Mouse (Mus musculus) forebrain, embryonic 13.5 days (tissue): ENCODE results near the gene Pip4p1. TPM values are rescaled to one million over a fixed set of nuclear protein-coding genes. Genes with fewer than 3 reads are reported as not detected.

Experiments used
- polyA plus RNA-seq: library from polyadenylated mRNA; unstranded; fragments of >200 nt; fragmentation: Nextera tagmentation; extraction: Ambion mirVana; gene quantifications from 2 replicates; pipeline ENCODE4 v1.2.1, GENCODE M21; 2015

The Pip4p1 gene
- polyA plus RNA-seq, 1 experiment from 2014 or later = 73.7 TPM

Other genes starting within 250 kb of the Pip4p1 start
- gene Olfr747, start 237.7 kb downstream of the Pip4p1 start, polyA plus RNA-seq = not detected in 2 replicates
- not detected in 2 replicates for gene Olfr748, start 223.5 kb downstream of the Pip4p1 start, polyA plus RNA-seq
- not detected in 2 replicates for gene Olfr749, start 185.8 kb downstream of the Pip4p1 start, polyA plus RNA-seq
- gene Ttc5, start 145.3 kb downstream of the Pip4p1 start, polyA plus RNA-seq = 128 and 130 TPM in 2 replicates
- gene Ccnb1ip1, start 123.1 kb downstream of the Pip4p1 start, polyA plus RNA-seq = not detected in 2 replicates
- 65.0 and 67.2 TPM in 2 replicates for gene Parp2, start 123.0 kb downstream of the Pip4p1 start, polyA plus RNA-seq
- 1.9 and 3.5 TPM in 2 replicates for gene Tep1, start 60.3 kb downstream of the Pip4p1 start, polyA plus RNA-seq
- 0.12 and 0.29 TPM in 2 replicates for gene Klhl33, start 33.3 kb downstream of the Pip4p1 start, polyA plus RNA-seq
- 150 and 164 TPM in 2 replicates for gene Osgep, start 6.0 kb downstream of the Pip4p1 start, polyA plus RNA-seq
- gene Apex1, start 5.9 kb downstream of the Pip4p1 start, polyA plus RNA-seq = 355 and 364 TPM in 2 replicates
- 33.2 and 35.4 TPM in 2 replicates for gene Pnp, start 226 bp upstream of the Pip4p1 start, polyA plus RNA-seq
- not detected in 2 replicates for gene Gm49342, start 13.7 kb upstream of the Pip4p1 start, polyA plus RNA-seq
- gene Pnp2, start 25.1 kb upstream of the Pip4p1 start, polyA plus RNA-seq = 0.52 TPM in 1 of 2 replicates, not detected in the other
- gene Rnase10, start 76.9 kb upstream of the Pip4p1 start, polyA plus RNA-seq = not detected in 2 replicates
- gene Rnase9, start 111.0 kb upstream of the Pip4p1 start, polyA plus RNA-seq = not detected in 2 replicates
- gene Rnase11, start 119.3 kb upstream of the Pip4p1 start, polyA plus RNA-seq = not detected in 2 replicates
- not detected in 2 replicates for gene Rnase12, start 126.8 kb upstream of the Pip4p1 start, polyA plus RNA-seq
- 0.03 TPM in 1 of 2 replicates, not detected in the other for gene Olfr750, start 143.6 kb upstream of the Pip4p1 start, polyA plus RNA-seq
- gene Rnase4, start 160.2 kb upstream of the Pip4p1 start, polyA plus RNA-seq = 6.7 and 7.0 TPM in 2 replicates
- 0.93 and 1.8 TPM in 2 replicates for gene Ang, start 160.3 kb upstream of the Pip4p1 start, polyA plus RNA-seq
- not detected in 2 replicates for gene Eddm3b, start 183.6 kb upstream of the Pip4p1 start, polyA plus RNA-seq
- gene Rnase6, start 193.1 kb upstream of the Pip4p1 start, polyA plus RNA-seq = 0.38 TPM in 1 of 2 replicates, not detected in the other
- 0.24 TPM in 1 of 2 replicates, not detected in the other for gene Rnase1, start 215.9 kb upstream of the Pip4p1 start, polyA plus RNA-seq
- not detected in 2 replicates for gene Rnase2b, start 231.4 kb upstream of the Pip4p1 start, polyA plus RNA-seq